Mouse (Mus musculus) heart, adult 2 months (tissue): ENCODE results near the gene Pigv.

Source experiments
- CTCF ChIP-seq: fragments of 200-600 bp; IDR thresholded peaks from 2 replicates; pipeline ENCODE4 v1.8.1; 2022; ENCODE audit warnings: antibody characterized with exemption, mild to moderate bottlenecking, moderate library complexity
- POLR2A ChIP-seq: fragments of 200-500 bp; IDR thresholded peaks from 2 replicates; pipeline ENCODE4 v1.6.1; 2011; ENCODE audit warnings: mild to moderate bottlenecking, low read depth, low read length, control low read depth; ENCODE audit not compliant: insufficient read depth

DNA sequence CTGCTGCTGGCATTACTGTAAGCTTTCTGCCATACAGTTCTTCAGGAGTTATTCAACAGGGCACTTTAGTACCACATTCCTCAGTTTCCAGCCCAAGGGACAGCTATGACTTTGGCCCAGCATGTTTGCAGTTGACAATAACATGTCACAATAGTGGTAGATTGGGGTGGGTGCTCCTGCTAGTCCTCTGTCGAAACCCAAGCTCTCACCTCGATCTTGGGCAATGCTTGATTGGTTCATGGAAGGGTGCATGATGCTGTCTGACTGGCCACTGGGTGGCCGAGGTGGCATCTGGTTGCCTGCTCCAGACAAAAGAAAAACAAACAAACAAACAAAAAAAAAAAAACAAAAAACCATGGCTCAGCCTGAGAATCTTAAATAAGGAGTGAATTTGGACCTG lies 22.9 kb upstream of the Pigv start:
- TF ChIP-seq CTCF: no peak
- TF ChIP-seq POLR2A: no peak
